Mouse (Mus musculus): Measurements from ENCODE around the gene Olfr575. TPM values are rescaled to one million over a fixed set of nuclear protein-coding genes. Genes with fewer than 3 reads are reported as not detected.

Gene Olfr575
- not detected in 2 replicates for polyA plus RNA-seq (2014; fragmentation: Nextera tagmentation; extraction: Ambion mirVana)

- no peaks in the 10 kb centered on the region for H3K36me3 ChIP-seq (ENCODE audit: insufficient read depth)
- H3K27ac ChIP-seq (ENCODE audit: low read depth), result no peak within 1 kb of the TSS
- no peaks in the 10 kb centered on the region for H3K27me3 ChIP-seq (ENCODE audit: insufficient read depth, low read length)
- 14% methylated on average over 1 of the region's 1 CpGs for WGBS
- no peak within 1 kb of the TSS for H3K4me3 ChIP-seq (ENCODE audit: low read depth, low read length)
- no peak within 1 kb of the TSS for H3K9ac ChIP-seq
- H3K4me2 ChIP-seq, result no peak within 1 kb of the TSS
- no peak for DNase-seq
- H3K9me3 ChIP-seq (ENCODE audit: low read depth, low read length), result no peaks in the 10 kb centered on the region
- no peak for ATAC-seq (ENCODE audit: insufficient read depth)
- TF ChIP-seq CTCF (IDR thresholded peaks at IDR 0.05; ENCODE audit: low read depth), result no peak
- H3K4me1 ChIP-seq (ENCODE audit: insufficient read depth), result no peaks in the 10 kb centered on the region
Observed at GRCm38 (mm10) chr7:102958593-102958992, at the start of gene Olfr575. TSS of gene Olfr575 (minus strand) at chr7:102958775.

GRCm38 (mm10) chr7:102989224-102989623, 30.6 kb upstream of the Olfr575 start, which contains the start of gene Olfr578:
TSS of gene Olfr578 (minus strand) at chr7:102989324.
- ATAC-seq (ENCODE audit: insufficient read depth) (no peak), DNase-seq (no peak)
- Histone ChIP-seq H3K27me3 (ENCODE audit: insufficient read depth, low read length) (no peaks in the 10 kb centered on the region), H3K9ac (no peak within 1 kb of the TSS), H3K27ac (ENCODE audit: low read depth) (no peak within 1 kb of the TSS), H3K4me3 (ENCODE audit: low read depth, low read length) (no peak within 1 kb of the TSS), H3K4me2 (no peak within 1 kb of the TSS), H3K36me3 (ENCODE audit: insufficient read depth) (no peaks in the 10 kb centered on the region), H3K4me1 (ENCODE audit: insufficient read depth) (no peaks in the 10 kb centered on the region), H3K9me3 (ENCODE audit: low read depth, low read length) (no peaks in the 10 kb centered on the region)
- TF ChIP-seq CTCF (IDR thresholded peaks at IDR 0.05; ENCODE audit: low read depth), result no peak
- WGBS, result 52% methylated on average over 3 of the region's 3 CpGs

GRCm38 (mm10) chr7:102975843-102976242, 17.3 kb upstream of the Olfr575 start, which contains the start of gene Olfr577:
TSS of gene Olfr577 (minus strand) at chr7:102975943.
- H3K4me3 ChIP-seq (ENCODE audit: low read depth, low read length), result no peak within 1 kb of the TSS
- no peaks in the 10 kb centered on the region for H3K4me1 ChIP-seq (ENCODE audit: insufficient read depth)
- no peaks in the 10 kb centered on the region for H3K27me3 ChIP-seq (ENCODE audit: insufficient read depth, low read length)
- no peaks in the 10 kb centered on the region for H3K36me3 ChIP-seq (ENCODE audit: insufficient read depth)
- H3K4me2 ChIP-seq, result no peak within 1 kb of the TSS
- no peak for ATAC-seq (ENCODE audit: insufficient read depth)
- H3K9ac ChIP-seq, result no peak within 1 kb of the TSS
- no peak within 1 kb of the TSS for H3K27ac ChIP-seq (ENCODE audit: low read depth)
- no peaks in the 10 kb centered on the region for H3K9me3 ChIP-seq (ENCODE audit: low read depth, low read length)
- no peak for DNase-seq
- no peak for TF ChIP-seq CTCF (IDR thresholded peaks at IDR 0.05; ENCODE audit: low read depth)
- WGBS, result 82% methylated on average over 2 of the region's 2 CpGs

GRCm38 (mm10) chr7:102974399-102974798, 15.8 kb upstream of the Olfr575 start:
- 46% methylated on average over 1 of the region's 1 CpGs for WGBS

GRCm38 (mm10) chr7:102962360-102962759, 3.8 kb upstream of the Olfr575 start, which contains the start of gene Olfr576:
TSS of gene Olfr576 (plus strand) at chr7:102962660.
- DNase-seq (no peak), ATAC-seq (ENCODE audit: insufficient read depth) (no peak)
- H3K9me3 ChIP-seq (ENCODE audit: low read depth, low read length), result no peaks in the 10 kb centered on the region
- H3K4me2 ChIP-seq, result no peak within 1 kb of the TSS
- WGBS, result 9% methylated on average over 2 of the region's 2 CpGs
- H3K27me3 ChIP-seq (ENCODE audit: insufficient read depth, low read length), result no peaks in the 10 kb centered on the region
- H3K36me3 ChIP-seq (ENCODE audit: insufficient read depth), result no peaks in the 10 kb centered on the region
- no peak within 1 kb of the TSS for H3K9ac ChIP-seq
- H3K27ac ChIP-seq (ENCODE audit: low read depth), result no peak within 1 kb of the TSS
- no peaks in the 10 kb centered on the region for H3K4me1 ChIP-seq (ENCODE audit: insufficient read depth)
- H3K4me3 ChIP-seq (ENCODE audit: low read depth, low read length), result no peak within 1 kb of the TSS
- TF ChIP-seq CTCF (IDR thresholded peaks at IDR 0.05; ENCODE audit: low read depth), result no peak

More at GRCm38 (mm10) chr7:102974399-102974798, 15.8 kb upstream of the Olfr575 start:
- no peak overlapping the region for H3K4me2 ChIP-seq
- no peaks in the 10 kb centered on the region for H3K36me3 ChIP-seq (ENCODE audit: insufficient read depth)
- no peaks in the 10 kb centered on the region for H3K4me1 ChIP-seq (ENCODE audit: insufficient read depth)
- H3K9ac ChIP-seq, result no peak overlapping the region
- no peak for DNase-seq
- ATAC-seq (ENCODE audit: insufficient read depth), result no peak
- H3K27me3 ChIP-seq (ENCODE audit: insufficient read depth, low read length), result no peaks in the 10 kb centered on the region
- no peak for TF ChIP-seq CTCF (IDR thresholded peaks at IDR 0.05; ENCODE audit: low read depth)
- H3K9me3 ChIP-seq (ENCODE audit: low read depth, low read length), result no peaks in the 10 kb centered on the region
- no peak overlapping the region for H3K4me3 ChIP-seq (ENCODE audit: low read depth, low read length)
- H3K27ac ChIP-seq (ENCODE audit: low read depth), result no peak overlapping the region

GRCm38 (mm10) chr7:102958137-102958536, 438 bp downstream of the Olfr575 start:
- no peak for TF ChIP-seq CTCF (IDR thresholded peaks at IDR 0.05; ENCODE audit: low read depth)
- no peak for DNase-seq
- no peak overlapping the region for H3K4me3 ChIP-seq (ENCODE audit: low read depth, low read length)
- H3K27me3 ChIP-seq (ENCODE audit: insufficient read depth, low read length), result no peaks in the 10 kb centered on the region
- WGBS, result 49% methylated on average over 3 of the region's 3 CpGs
- no peak overlapping the region for H3K9ac ChIP-seq
- no peak overlapping the region for H3K4me2 ChIP-seq
- no peaks in the 10 kb centered on the region for H3K4me1 ChIP-seq (ENCODE audit: insufficient read depth)
- no peak overlapping the region for H3K27ac ChIP-seq (ENCODE audit: low read depth)
- H3K9me3 ChIP-seq (ENCODE audit: low read depth, low read length), result no peaks in the 10 kb centered on the region
- no peak for ATAC-seq (ENCODE audit: insufficient read depth)
- no peaks in the 10 kb centered on the region for H3K36me3 ChIP-seq (ENCODE audit: insufficient read depth)

- Histone ChIP-seq H3K36me3 (ENCODE audit: insufficient read depth) (no peaks in the 10 kb centered on the region), H3K9ac (no peak overlapping the region), H3K4me1 (ENCODE audit: insufficient read depth) (no peaks in the 10 kb centered on the region), H3K9me3 (ENCODE audit: low read depth, low read length) (no peaks in the 10 kb centered on the region), H3K4me3 (ENCODE audit: low read depth, low read length) (no peak overlapping the region), H3K4me2 (no peak overlapping the region), H3K27ac (ENCODE audit: low read depth) (no peak overlapping the region), H3K27me3 (ENCODE audit: insufficient read depth, low read length) (no peaks in the 10 kb centered on the region)
- DNase-seq, result no peak
- WGBS, result 39% methylated on average over 1 of the region's 1 CpGs
- TF ChIP-seq CTCF (IDR thresholded peaks at IDR 0.05; ENCODE audit: low read depth), result no peak
- no peak for ATAC-seq (ENCODE audit: insufficient read depth)
Observed at GRCm38 (mm10) chr7:102950732-102951131, 7.8 kb downstream of the Olfr575 start.

Data from lung, embryonic 14.5 days (tissue).